Mouse (Mus musculus): ENCODE data around the gene Galns.
"Not testable (repeated sequence)": the region's sequence is repeated elsewhere in the genome, so short reads cannot be mapped to it uniquely, and the experiment has no call there.

The Galns gene

DNA sequence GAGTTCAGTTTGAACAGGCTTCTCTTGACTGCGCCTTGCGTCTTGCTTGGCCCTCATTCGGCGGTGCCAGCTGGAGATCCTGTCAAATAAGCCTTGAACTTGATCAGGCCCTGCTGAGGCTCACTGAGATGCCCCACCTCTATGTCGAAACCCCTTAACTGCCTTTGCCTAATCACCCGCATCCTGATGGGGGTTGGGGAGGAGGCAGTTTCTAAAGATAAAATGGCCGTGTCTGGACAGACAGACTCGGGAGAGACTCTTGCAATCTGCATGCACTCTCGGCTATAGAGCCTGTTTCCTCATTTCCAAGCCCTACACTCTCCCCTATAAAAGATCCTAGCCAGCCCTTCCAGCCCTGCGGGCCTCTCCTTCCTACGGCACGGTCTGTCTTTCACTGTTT lies 18.0 kb downstream of the Galns start:
- no peak for DNase-seq (ENCODE audit: low spot score in 2 of 2)

GRCm38 (mm10) chr8:122586749-122587148 lies 24.5 kb downstream of the Galns start:
- DNase-seq (ENCODE audit: low spot score in 2 of 2): no peak

DNA sequence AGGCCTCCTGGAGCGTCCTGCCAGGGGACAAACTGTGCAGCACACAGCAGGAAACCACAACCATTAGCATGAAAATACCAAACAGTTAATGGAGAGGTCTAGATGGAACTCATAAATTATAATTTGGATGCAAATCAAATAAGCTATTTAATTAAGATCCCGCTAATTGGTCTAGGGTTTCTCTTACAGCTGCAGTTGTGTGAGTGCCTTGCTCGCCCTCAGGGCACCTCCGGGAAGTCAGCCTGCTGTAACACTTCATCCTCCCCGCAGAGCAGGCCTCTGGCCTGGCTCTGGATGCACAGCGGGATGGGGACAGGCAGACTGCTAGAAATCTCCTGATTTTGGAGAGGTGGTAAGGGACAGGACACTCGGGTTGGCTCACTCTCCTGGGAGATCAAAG lies 25.1 kb downstream of the Galns start:
- no peak for DNase-seq (ENCODE audit: low spot score in 2 of 2)

- no peak for DNase-seq (ENCODE audit: low spot score in 2 of 2)
Observed at GRCm38 (mm10) chr8:122585411-122585891, 25.8 kb downstream of the Galns start.

- no peak for DNase-seq (ENCODE audit: low spot score in 2 of 2)
Observed at GRCm38 (mm10) chr8:122584981-122585380, 26.3 kb downstream of the Galns start.

DNA sequence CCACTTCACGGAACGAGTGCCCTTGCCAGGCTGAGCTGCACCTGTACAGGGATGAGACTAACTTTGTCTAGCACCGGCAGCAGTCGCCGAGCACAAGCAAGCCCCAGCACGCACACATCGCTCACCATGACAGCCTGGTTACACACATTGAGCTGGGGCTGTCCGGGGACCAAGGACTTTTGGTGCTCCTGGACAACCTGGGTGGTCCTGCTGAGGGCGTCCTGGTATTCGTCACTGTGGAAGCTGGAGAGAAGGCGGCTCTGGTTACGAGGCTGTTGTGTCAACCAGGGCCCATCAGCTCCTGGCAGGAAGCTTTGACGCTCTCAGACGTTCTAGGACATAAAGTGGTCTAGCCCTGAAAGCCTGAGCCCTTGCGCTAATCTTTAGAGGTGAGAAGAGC lies 30.3 kb downstream of the Galns start:
- no peak for DNase-seq (ENCODE audit: low spot score in 2 of 2)

DNA sequence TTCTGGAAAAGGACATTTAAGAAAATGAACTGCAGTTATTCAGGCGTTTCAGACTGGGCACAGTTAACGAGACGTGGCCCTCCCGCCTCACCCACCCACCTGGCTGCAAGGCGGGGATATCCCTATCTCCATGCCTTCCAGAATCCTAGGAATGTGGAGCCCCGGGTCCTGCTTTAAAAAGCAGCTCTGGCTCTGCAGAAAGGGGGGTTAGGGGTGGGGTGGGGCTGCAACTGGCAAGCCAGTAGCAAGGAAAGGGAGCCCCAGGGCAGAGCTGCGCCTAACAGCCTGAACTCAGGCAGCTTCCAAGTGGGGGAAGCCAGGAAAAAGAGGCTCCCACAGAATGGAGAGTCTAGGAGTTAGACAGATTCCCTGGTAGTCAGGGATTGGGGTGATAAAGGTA lies 32.1 kb downstream of the Galns start:
- no peak for DNase-seq (ENCODE audit: low spot score in 2 of 2)

DNA sequence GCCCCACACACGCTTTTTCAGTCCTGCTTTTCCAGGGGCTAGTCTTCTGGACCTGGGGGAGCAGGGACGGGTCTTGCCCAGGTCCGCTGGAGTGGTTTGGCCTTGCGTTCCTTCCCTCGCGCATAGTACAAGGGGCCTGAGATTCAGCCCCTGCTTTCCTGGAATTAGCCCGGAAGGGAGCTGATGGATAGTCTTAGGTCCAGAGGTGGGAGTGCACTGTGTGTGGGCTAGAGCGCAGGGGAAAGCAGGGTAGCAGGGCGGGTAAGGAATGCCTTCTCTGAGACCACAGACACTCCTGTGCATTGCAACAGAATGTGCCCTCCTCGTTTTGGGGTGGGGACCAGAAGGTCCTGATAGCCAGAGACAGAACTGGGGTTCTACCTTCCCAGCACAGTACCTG lies 34.1 kb downstream of the Galns start:
- DNase-seq (ENCODE audit: low spot score in 2 of 2): no peak

DNA sequence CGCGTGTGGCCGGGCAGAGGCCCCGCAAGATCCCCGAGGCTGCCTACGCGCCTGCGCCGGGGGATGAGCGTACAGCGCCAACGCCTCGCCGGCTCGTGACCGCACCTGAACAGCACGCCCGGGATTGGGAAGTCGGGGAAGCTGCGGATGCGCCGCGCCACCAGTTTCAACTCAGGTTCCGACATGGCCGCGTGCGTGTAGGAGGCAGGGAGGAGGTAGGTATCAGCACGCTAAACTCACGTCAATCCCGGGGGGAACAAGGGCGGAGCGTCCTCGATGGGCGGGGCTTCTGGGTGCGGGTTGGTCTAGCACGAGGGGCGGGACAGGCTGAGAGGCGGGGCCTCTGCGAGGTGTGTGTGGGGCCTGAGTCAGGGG lies 34.6 kb downstream of the Galns start, which contains the start of gene Aprt:
Gene Aprt (minus strand): TSS at position 262 of the 375 bp plus-strand sequence.
- DNase-seq (ENCODE audit: low spot score in 2 of 2): peak; percentile 94 to 96

- no peak for DNase-seq (ENCODE audit: low spot score in 2 of 2)
Observed at GRCm38 (mm10) chr8:122575735-122576647, 35.3 kb downstream of the Galns start.

GRCm38 (mm10) chr8:122575286-122575685 lies 36.0 kb downstream of the Galns start:
- no peak for DNase-seq (ENCODE audit: low spot score in 2 of 2)

DNA sequence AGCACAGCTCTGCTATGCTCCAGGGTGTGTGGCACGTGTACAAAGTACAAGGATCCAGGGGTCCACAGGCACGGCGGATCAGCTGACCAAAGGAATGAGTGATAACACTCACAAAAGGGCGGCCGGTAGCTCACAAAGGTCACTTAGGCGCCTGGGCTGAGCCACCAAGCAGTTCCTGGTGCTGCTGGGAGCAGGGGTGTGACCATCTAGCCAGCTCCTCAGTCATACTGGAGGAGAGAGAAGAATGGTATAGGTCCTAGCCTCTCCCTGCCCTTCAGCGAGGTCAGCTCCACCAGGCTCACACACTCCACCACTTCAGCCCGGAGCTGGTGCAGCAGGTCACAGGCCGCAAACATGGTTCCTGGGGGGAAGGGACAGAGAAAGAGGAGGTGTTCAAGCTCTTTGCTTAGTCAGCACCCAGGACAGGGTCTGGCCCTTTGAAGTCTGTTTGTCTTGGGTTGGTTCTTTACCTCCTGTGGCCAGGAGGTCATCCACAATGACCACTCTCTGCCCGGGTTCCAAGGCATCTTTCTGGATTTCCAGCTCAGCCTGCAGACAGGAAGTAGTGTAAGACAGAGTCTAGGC lies 36.5 kb downstream of the Galns start:
- DNase-seq (ENCODE audit: low spot score in 2 of 2): no peak

GRCm38 (mm10) chr8:122574264-122574663 lies 37.0 kb downstream of the Galns start:
- no peak for DNase-seq (ENCODE audit: low spot score in 2 of 2)

- no peak for DNase-seq (ENCODE audit: low spot score in 2 of 2)
Observed at GRCm38 (mm10) chr8:122573577-122573976, 37.7 kb downstream of the Galns start.

DNA sequence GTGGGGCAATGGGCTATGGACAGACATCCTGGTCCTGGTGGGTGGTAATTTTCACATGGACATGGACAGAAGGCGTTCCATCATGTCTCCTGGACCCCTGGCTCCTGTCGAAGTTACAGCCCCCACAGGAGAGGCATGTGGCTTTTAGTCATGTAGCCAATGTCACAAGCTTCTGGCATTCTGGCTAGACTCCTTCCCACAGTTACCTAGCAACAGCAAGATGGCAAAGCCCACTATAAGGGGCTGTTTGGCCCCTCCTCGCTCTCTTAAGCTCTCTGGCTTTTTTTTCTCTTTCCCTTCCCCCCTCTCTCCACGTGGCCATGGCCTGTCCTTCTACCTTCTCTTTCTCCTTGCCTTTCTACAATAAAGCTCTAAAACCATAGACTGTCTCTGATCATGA lies 38.1 kb downstream of the Galns start:
- DNase-seq (ENCODE audit: low spot score in 2 of 2): not testable (repeated sequence)

GRCm38 (mm10) chr8:122572751-122573150 lies 38.5 kb downstream of the Galns start:
- no peak for DNase-seq (ENCODE audit: low spot score in 2 of 2)

DNA sequence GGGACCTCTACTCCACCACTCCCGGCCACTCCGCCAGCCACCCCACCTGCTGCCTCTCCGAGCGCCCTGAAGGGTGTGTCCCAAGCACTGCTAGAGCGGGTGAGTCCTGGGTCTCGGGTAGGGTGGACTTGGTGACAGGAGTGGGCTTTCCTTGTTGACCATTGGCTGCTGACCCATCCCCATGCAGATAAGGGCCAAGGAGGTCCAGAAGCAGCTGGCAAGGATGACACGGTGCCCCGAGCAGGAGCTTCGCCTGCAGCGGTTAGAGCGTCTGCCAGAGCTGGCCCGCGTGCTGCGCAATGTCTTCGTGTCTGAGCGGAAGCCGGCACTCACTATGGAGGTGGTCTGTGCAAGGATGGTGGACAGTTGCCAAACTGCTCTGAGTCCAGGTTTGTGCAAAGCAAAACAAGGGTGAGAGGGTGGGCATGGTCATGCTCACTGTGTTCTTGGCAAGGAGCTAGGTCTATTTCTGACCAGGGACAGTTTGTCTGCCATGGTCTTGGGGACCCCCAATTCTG lies 39.5 kb downstream of the Galns start:
- DNase-seq (ENCODE audit: low spot score in 2 of 2): no peak

GRCm38 (mm10) chr8:122571153-122571552 lies 40.1 kb downstream of the Galns start:
- no peak for DNase-seq (ENCODE audit: low spot score in 2 of 2)

- no peak for DNase-seq (ENCODE audit: low spot score in 2 of 2)
Observed at GRCm38 (mm10) chr8:122569996-122570395, 41.3 kb downstream of the Galns start.

DNA sequence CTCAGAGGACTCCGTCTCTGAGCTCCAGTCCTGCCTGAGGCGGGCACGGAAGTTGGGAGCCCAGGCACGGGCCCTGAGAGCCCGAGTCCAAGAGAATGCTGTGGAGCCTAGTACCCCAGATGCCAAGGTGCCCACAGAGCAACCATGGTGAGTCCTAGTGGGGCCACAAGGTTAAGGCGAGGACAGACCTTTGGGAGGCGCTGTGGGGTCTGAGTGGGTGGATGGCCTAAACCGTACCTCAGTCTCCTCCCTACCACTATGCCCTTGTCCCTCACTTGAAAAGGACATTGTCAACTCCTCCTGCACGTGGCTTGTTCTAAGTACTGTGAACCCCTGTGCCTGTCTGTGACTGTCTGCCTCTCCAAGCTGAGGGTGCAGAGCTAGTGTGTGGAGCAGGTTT lies 41.9 kb downstream of the Galns start:
- DNase-seq (ENCODE audit: low spot score in 2 of 2): no peak

GRCm38 (mm10) chr8:122568881-122569309 lies 42.4 kb downstream of the Galns start:
- DNase-seq (ENCODE audit: low spot score in 2 of 2): peak; percentile 42 to 43

DNA sequence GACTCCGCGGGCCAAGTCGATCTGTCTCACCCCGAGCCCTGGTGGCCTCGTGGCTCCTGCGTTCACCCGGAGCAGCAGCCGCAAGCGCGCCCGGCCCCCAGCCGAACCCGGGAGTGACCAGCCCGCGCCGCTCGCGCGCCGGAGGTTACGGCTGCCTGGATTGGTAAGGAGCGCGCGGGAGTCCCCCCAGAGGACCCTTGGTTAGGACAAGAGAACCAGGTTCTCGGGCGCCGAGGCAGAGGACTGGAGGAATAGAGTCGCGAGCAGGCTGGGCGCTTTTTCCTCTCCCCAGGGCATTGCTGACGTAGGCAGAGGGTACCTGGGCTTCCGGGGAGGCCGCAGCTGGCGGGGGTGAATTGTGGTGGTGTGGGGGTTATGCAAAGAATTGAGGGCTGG lies 43.2 kb downstream of the Galns start:
- DNase-seq (ENCODE audit: low spot score in 2 of 2): peak; percentile 66 to 70

All from thymus, postnatal 10 days (tissue).